ENCODE assay signal across 10 mouse cellular contexts in genomic region chr9:43808546-43808945, GRCm38 (mm10).
A peak's percentile ranks its signal among the peaks of the same experiment; 100 is the strongest.
DNase-seq lines count a peak whose midpoint lies in the region; ATAC-seq and TF ChIP-seq lines count a peak whose summit lies in the region.
"Had no signal": no experiment of that assay in that cellular context is flagged by ENCODE, and none has a peak within 500 bp of the region (broad histone marks: within the 10 kb centered on the region; RNA-seq: fewer than 3 reads in every experiment).

No protein-coding gene starts in this region.

- in situ Hi-C loops in ES-E14 (cut with MboI; ENCODE audit: low sequenced_read_pairs in 2 of 2, unreplicated experiment in 2 of 2): no loop called here

- H3K9ac ChIP-seq in ES-E14 (ENCODE audit: insufficient read depth, low read depth, low read length, poor library complexity, severe bottlenecking): no peak overlapping the region
- no peak overlapping the region for H3K9ac ChIP-seq in liver, postnatal 0 days (replicated peaks)

- DNase-seq in heart, postnatal 10 days: peak; percentile 24 to 36
- no peak for DNase-seq in heart, adult 8-10 months (ENCODE audit: low spot score)
- DNase-seq in ES-E14 (ENCODE audit: low read depth, low spot score): peak; percentile 30
- peak; percentile 67 for DNase-seq in embryo, embryonic 10.5 days (ENCODE audit: low spot score)
- peak; percentile 48 for DNase-seq in kidney, postnatal 10 days
- DNase-seq in spleen, postnatal 36 days (ENCODE audit: low spot score in 2 of 2): no peak
- no peak for DNase-seq in spleen, postnatal 14 days (ENCODE audit: low spot score in 2 of 2)
- no peak for DNase-seq in liver, postnatal 0 days
- DNase-seq: cerebellum, adult 8-10 months; lung, postnatal 4 days had no signal

- WGBS in liver, postnatal 0 days (ENCODE audit: insufficient replicate concordance): 39% methylated on average over 7 of the region's 7 CpGs

- H3K9me3 ChIP-seq in ES-E14 (ENCODE audit: control insufficient read depth, insufficient read depth, low read depth, low read length): no peaks in the 10 kb centered on the region
- H3K9me3 ChIP-seq in liver, postnatal 0 days (ENCODE audit: low read length): no peaks in the 10 kb centered on the region

- H3K27me3 ChIP-seq in liver, postnatal 0 days (ENCODE audit: insufficient read depth, low read length): no peaks in the 10 kb centered on the region

- H3K4me1 ChIP-seq in ES-E14 (ENCODE audit: control insufficient read depth in 2 of 2, insufficient read depth in 2 of 2, low read length in 2 of 2, poor library complexity in 1 of 2): peaks cover 0 to 13% of the 10 kb centered on the region in 2 experiments; a peak in 2 of 4 replicates
- H3K4me1 ChIP-seq in liver, postnatal 0 days (ENCODE audit: insufficient read depth): no peaks in the 10 kb centered on the region

- intact Hi-C loops in heart, postnatal 10 days (cut with DNase I): no loop called here

- peaks cover 3% of the 10 kb centered on the region; the same call in 1 of the 2 replicates for H3K36me3 ChIP-seq in ES-E14 (ENCODE audit: control insufficient read depth, insufficient read depth, low read length, poor library complexity, severe bottlenecking)
- 0 out of 2 replicates have a peak, but pooled peaks cover 2% of the 10 kb centered on the region for H3K36me3 ChIP-seq in liver, postnatal 0 days (replicated peaks; ENCODE audit: insufficient read depth, low read length)

- H3K4me2 ChIP-seq in liver, postnatal 0 days (ENCODE audit: low read depth, low read length): no peak overlapping the region

- ATAC-seq in liver, postnatal 0 days: no peak

- no peak for TF ChIP-seq CTCF in liver, postnatal 0 days (IDR thresholded peaks at IDR 0.05; ENCODE audit: low read depth)

- TF ChIP-seq EP300 in liver, postnatal 0 days (IDR thresholded peaks at IDR 0.05; ENCODE audit: low read depth): no peak

- H3K27ac ChIP-seq in ES-E14 (ENCODE audit: insufficient read depth, low read depth, low read length, poor library complexity, severe bottlenecking): no peak overlapping the region
- H3K27ac ChIP-seq in liver, postnatal 0 days (ENCODE audit: low read depth): no peak overlapping the region

- H3K4me3 ChIP-seq in ES-E14 (ENCODE audit: insufficient read depth in 1 of 2, low read depth in 1 of 2, low read length in 2 of 2, poor library complexity in 1 of 2, severe bottlenecking in 1 of 2): no peak overlapping the region
- no peak overlapping the region for H3K4me3 ChIP-seq in liver, postnatal 0 days (ENCODE audit: low read depth, low read length)

TF ChIP-seq in ES-E14, 5 proteins besides CTCF, POLR2A, EP300 and RAD21:
- TF ChIP-seq CHD2 (IDR thresholded peaks at IDR 0.05; ENCODE audit: low read depth, low read length) (no peak), HCFC1 (IDR thresholded peaks at IDR 0.05; ENCODE audit: borderline replicate concordance, insufficient read depth, low read length) (no peak), MAFK (IDR thresholded peaks at IDR 0.05; ENCODE audit: insufficient read depth, low read depth, low read length) (no peak), ZC3H11A (IDR thresholded peaks at IDR 0.05; ENCODE audit: borderline replicate concordance, low read depth, low read length) (no peak), ZNF384 (IDR thresholded peaks at IDR 0.05; ENCODE audit: low read depth, low read length) (no peak)

Comparison
In these comparisons a context has a peak if more than half of its experiments do, and no peak if none do; other contexts are left out.
1. DNase-seq: peak in heart, postnatal 10 days (2 of 2), ES-E14 (single experiment), embryo, embryonic 10.5 days (single experiment) and kidney, postnatal 10 days (single experiment); none in heart, adult 8-10 months (single experiment), spleen, postnatal 36 days (0 of 2), spleen, postnatal 14 days (0 of 2) and liver, postnatal 0 days (single experiment).